Mouse (Mus musculus): ENCODE data around the gene F13a1.

The F13a1 gene

DNA sequence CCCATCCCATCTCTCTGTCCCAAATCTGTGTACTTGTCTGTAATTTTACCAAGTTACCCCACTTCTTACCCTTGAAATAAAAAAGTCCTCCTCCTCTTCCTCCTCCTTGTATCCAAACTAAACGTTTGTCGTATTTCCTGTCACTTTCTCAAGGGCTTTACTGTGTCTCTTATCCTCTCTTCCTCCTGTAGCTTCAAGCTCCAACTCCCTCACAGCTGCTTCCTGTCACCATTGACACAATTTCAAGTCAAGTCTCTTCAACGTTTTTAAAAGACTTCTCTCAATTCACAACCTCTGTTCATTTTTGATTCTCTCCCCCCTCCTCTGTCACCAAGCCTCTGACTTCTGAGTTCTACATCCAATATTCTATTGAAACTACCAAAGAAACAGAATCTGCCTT lies at the start of gene F13a1:
F13a1 (minus strand) TSS at position 119 of the 400 bp plus-strand sequence.
- no peak for DNase-seq (ENCODE audit: low spot score in 2 of 2)

DNA sequence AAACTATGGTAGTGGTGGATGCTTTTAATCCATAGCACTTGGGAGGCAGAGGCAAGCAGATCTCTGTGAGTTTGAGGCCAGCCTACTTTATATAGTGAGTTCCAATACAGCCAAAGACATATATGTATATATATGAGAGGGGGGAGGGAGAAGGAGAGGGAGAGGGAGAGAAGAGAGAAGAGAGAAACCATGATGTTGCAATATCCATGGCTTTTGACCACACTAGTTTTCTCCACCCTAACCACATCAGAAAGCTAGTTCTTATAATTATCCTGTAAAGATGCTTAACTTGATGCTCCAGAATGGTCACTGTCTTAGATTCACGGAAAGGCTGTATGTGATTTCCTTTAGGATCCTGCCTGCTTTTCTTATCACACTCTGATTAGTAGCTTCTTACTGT lies 41.6 kb upstream of the F13a1 start:
- no peak for DNase-seq (ENCODE audit: low spot score in 2 of 2)

DNA sequence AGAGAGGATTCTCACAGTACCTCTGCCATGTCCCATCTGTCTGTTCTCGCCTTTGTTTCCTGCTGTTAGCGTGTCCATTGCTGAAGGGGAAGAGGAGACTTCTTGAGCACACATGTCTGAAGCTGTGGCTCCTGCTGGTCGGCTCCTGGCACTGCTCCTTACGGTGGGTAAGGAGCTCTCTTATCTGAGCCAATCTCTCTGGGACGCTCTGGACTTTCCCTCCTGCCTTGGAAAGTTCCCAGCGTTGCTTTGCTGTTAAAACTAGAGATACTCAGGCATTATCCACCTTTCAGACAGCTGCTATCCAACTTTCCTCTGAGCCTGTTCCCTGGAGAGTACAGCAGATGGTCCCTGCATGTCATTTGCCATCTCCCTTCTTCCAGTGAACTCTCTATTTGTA lies 39.1 kb upstream of the F13a1 start:
- DNase-seq (ENCODE audit: low spot score in 2 of 2): no peak

DNA sequence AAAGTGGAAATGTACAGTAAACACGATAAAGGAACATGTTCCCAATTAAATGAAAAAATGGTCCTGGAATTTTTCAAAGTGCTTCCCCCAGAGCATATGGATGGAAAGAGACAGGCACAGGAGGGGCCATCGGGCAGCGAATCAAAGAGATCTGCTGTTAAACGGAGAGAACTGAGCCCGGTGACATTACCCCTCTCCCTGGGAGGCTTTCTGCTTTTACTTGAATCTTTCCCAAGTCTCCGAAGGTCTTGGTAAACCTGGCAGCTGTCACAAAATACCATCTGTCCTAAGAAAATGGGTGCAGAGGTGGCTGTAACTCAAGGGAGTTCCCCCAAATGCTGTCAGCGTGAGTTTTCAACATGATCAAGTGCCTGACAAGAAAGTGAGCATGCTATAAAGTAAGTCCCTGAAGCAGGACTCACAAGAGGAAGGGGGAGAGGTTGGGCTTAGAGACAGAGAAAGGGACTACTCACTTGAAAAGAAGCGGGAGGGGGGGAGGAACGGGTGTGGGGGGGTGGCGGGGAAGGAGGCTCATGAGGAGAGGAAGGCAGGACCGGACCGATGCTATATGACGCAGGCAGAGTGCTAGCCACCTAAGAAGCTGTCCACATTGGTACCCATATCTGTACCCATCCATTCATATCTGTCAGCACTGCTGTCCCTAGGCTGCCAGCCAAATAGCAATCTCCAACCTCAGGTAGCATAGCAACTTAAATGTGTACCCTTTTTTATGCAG lies 31.6 kb upstream of the F13a1 start:
- no peak for DNase-seq (ENCODE audit: low spot score in 2 of 2)

DNA sequence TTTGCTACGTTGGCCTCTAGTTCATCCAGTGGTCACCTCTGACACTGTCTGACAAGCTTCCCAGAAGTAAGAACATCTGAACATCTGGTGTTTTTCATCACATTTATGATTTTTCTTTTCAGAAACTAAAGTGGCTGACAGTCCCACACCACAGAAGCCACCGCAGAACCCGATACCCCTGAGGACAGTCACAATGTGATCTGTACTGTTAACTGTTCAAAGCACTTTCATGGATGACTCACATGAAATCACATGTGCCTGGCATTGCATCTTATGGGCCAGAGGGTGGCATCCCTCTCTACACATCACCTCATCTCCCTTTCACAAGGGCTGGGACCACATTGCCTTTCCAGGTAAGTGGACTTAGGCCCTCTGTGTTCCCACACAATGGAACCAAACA lies 21.3 kb upstream of the F13a1 start:
- DNase-seq (ENCODE audit: low spot score in 2 of 2): no peak

DNA sequence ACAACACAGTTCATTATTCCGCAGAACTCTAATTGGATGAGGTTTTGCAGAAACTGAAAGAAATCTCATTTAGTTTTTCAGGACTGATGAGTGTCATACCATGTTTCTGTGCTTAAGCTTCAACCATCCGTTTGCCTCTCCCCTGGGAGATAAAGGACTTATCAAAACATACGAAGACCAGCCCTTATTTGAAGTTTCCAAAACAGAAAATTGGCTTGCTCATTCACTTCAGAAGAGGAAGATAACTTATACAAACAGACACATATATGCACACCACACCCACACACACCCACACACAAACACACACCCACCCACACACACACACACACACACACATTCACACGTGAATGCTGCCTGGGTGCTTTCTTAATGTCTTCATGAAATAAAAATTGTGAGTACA lies 20.8 kb upstream of the F13a1 start:
- DNase-seq (ENCODE audit: low spot score in 2 of 2): no peak

DNA sequence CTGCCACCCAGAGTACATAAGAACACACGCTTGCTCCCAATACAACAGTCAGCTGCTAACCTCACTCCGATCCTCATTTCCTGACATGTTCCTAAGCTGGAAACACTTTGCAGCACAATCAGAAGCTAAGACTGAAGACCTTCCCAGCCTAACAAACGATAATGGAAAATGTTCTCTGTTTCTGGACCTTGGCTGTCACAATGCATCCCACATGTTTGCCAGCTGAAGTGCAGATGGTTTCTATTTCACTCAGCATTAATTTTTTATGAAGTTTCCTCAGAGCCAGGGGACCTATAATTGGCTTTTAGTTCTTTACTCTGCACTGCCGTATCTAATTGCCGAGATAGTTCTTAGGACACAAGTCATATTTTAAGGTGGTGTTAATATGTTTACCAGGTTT lies 10.8 kb upstream of the F13a1 start:
- DNase-seq (ENCODE audit: low spot score in 2 of 2): no peak

DNA sequence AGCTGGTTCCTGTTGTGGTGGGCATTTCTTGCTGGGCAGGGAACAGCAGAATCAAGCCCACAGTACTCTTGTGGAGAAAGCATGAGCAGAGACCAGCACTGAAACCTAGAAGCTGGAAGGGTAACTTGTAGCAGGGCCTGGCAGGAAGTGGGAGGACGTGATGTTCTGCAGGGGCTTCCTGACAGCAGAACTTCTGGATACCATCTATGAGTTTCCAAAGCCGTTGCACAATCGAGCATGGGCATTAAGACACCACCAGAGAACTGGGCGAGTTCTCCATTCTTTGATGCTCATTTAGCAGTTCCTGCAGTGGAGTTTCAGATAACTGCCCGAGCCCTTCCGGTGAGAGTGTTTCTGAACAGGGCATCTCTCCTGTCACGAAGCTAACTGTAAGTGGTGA lies 6.6 kb upstream of the F13a1 start:
- no peak for DNase-seq (ENCODE audit: low spot score in 2 of 2)

DNA sequence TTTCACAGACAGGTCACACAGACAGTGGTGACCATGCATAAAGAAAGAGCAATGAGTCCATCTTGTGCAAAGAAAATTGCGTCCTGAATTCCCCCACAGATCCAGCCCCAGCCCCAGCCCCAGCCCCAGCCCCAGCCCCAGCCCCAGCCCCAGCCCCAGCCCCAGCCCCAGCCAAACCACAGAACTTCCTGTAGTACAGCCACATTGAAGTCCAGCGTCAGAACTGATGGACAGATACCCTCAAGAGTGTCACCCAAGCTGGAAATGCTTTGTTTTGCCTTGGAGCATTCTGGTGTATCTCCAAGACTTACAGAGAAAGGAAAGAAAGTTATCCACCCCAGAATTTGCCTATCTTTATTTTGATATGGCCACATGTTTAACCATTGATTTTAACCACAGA lies 413 bp downstream of the F13a1 start:
- DNase-seq (ENCODE audit: low spot score in 2 of 2): no peak

DNA sequence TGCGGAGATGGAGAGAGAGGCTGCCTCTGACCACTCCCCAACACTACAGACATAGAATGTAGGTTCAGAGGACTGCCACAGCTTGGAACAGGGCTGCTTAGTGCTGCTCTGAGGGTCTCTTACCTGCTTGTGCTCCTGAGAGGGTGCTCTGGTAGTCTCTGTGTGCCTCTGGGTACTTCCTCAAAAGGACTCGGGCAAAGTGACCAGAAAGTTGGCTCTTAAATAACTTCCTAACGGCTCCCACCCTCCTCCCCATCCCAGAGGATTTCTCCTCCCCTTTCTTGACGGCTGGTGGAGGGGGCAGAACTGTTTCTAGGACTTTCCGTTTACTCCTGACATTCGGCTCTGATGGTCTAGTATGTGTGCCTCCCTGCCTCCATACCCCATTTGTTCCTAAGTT lies 1.0 kb downstream of the F13a1 start:
- no peak for DNase-seq (ENCODE audit: low spot score in 2 of 2)

DNA sequence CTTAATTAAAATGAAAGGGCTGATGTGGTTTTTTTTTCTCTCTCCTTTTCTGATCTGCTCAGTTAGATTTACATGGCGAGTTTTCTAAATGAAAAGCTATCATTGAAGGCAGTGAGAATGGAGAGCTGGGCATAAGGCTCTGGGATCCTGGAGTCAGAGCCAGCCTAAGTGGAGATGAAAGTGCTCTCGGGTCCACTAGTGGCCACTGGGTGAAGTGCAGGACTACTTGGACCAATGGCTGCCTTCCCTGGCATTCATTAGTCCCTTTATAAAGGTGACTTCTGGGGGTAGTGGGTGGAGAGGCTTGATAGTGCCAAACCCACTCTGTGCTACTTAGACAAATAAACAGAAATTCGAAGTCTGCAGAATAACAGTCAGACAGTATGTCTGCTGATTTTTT lies 5.0 kb downstream of the F13a1 start:
- DNase-seq (ENCODE audit: low spot score in 2 of 2): no peak

DNA sequence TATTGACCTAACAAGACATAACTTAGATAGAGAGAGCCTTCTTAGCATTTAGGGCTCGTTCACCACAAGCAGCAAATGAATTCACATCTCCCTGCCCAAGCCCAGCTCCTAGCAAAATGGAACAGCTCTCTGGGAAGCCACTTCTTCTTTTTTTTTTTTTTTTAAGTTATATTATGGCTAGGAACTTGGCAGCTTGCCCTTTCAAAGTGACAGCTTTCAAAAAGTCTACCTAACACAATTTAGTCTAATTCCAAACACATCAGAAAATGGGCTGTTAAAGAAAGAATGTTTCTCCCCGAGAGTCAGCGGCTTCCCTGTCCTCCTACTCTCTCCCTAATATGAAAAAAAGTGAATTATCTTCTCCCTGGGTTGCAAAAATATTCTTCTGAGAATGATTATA lies 15.3 kb downstream of the F13a1 start:
- DNase-seq (ENCODE audit: low spot score in 2 of 2): no peak

DNA sequence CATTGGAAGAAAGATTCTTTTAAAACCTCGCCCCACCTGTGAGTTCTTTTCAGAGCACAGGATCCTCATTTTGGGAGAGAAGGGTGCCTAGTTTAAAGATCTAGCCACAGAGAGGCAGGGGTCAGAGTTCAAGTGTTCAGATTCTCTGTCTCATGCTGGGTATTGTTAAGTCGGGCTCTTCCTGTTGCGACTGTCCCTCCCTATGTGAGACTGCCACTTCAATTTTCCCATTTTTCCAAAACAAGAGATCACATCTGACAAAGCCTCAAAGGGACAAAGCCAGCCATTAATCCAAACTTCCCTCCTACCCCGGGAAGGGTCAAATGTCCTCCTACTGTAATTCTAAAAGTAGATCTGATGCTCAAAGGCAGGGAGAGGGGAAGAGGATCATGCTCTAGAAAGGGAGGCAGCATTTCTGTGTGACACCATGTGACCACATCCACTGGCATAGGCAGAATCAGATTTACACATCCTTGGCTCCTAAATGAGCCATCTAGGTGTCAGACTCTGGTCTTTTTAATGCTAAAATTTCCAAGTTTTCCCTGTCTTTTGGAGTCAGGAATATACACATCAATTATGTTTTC lies 24.0 kb downstream of the F13a1 start:
- DNase-seq (ENCODE audit: low spot score in 2 of 2): no peak

DNA sequence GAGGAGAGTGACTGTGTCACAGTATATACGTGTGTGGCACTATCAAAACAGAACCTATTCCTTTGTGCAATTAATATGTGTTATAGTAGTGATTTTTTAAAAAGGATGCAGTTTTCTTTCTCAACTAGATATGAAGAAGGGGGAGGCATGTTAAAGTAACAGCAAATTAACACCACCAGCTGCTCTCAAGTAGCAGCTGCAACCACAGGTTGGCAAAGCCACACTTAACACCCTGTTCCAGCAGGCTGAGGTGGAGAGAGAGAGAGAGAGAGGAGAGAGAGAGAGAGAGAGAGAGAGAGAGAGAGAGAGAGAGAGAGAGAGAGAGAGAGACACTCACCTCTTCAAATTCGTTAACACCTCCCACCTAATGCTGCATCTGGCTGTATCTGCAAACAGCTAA lies 28.5 kb downstream of the F13a1 start:
- DNase-seq (ENCODE audit: low spot score in 2 of 2): no peak

DNA sequence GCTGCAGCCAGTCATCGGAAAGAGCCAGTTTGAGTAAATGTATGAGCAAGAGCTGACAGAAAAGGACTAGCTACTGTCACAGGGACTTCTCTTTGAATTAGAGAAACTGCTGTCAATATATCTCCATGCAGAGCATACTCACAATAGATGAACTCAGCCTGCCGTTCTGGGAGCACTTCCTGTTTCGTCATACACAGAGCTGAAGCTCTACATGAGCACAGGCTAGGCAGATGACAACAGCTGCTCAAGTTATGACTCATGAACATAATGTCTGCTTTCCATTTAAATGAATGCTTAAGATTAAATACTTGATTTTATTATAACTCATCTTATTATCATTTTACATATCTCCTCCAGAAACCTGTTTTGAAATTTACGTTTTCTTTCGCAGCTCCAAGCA lies 39.3 kb downstream of the F13a1 start:
- no peak for DNase-seq (ENCODE audit: low spot score in 2 of 2)

DNA sequence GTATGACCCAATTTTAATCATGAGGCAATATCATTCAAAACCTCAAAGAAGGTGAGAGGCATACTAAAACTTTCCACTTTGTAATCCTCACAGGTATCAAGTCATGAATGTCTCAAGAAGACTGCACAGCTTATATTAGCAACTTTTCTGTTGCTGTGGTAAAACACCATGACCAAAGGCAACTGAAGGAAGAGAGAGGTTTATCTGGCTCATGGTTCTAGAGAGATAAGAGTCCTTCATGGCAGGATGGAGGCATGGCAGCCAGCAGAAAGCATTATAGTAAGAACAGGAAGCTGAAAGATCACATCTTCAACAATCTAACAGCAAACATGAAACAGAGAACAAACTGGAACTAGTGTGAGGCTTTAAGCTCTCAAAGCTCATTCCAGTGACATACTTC lies 43.8 kb downstream of the F13a1 start:
- no peak for DNase-seq (ENCODE audit: low spot score in 2 of 2)

DNA sequence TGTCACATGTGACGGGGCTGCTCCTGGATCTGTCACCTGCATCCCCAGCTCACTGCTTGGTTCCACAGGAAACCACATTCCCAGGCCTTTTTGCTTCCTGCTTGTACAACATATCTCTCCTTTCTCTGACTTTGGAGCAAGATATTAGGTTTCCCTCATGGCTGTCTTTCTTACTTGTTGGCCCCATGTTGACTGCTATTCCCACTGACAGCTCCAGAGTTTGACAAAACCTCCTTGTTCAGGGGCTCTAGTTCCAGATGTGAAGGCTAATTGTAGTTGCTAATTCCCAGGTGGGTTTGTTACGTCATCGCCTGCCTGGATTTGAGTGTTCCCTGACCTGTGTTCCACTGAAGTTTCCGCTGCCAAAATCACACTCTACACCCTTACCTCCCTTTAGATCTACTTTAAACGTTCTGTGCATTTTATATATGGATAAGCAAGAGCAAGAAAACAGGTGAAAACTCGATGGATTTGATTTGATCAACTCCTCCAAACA lies 50.8 kb downstream of the F13a1 start:
- no peak for DNase-seq (ENCODE audit: low spot score in 2 of 2)

DNA sequence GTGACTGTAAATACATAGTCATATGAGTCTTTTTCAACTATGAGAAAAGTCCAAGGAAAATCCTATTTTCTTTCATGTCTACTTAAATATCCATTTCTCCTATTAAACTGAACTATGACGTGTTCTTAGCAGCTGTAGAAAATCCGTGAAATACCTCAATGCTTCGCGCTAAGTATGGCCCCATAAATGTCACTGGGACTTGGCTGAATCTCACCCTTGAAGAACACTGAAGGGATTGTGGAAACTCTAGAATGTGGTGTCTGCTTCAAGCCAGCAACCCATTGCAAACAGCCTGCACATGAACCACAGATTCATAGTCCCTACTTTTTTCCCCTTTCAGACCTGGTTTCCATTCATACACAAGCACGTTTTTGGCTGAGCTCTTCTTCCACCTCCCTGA lies 56.5 kb downstream of the F13a1 start:
- DNase-seq (ENCODE audit: low spot score in 2 of 2): no peak

DNA sequence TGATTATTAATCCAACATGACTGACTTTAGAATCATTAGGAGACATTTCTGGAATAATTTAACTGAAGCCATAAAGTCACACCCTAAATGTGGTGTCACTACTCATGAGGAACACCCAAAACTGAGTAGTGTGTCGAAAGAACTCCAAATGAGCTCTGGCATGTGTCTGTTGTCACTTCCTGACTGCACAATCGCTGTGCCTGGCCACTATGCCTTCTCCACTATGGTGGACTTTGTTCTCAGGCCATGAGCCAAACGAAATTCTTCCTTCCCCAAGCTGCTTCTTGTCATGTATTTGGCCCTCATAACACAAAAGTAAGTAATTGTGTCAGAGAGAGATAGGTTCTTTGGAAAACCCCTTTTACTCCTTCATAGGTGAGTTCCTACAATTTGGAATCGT lies 61.7 kb downstream of the F13a1 start:
- no peak for DNase-seq (ENCODE audit: low spot score in 2 of 2)

DNA sequence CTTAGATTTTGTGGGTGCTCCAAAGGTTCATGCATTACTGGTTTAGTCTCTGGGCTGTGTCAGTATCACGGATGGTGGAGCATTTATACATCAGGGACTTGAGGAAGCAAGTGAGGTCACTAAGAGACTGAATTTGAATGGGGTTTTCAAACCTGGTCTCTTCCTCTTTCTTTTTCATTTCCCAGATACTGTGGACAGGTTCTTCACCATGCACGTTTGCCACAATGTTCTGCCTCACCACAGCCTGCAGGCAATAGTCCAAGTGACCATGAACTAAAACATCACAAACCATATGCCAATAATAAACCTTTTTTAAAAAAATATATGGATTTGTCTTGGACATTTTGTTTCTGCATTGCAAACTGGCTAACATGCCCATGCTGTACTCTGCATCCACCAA lies 77.0 kb downstream of the F13a1 start:
- DNase-seq (ENCODE audit: low spot score in 2 of 2): no peak

DNA sequence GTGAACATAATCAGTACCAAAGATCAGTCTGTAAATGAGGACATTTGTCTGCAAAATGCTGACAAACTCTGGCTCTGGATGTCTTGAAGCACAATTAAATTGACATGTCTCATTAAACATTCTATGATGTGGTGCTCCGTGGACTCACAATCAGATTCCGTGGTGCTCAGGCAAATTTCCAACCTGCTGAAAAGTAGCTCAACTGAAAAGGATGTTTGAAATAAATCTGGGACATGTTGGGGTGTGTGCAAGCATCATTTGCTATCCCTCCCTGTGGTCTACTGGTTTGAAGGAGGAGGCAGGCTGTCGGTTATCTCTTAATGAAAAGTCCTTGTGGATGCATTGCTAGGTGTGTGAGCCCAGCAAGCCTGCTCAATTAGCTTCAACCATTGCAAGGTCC lies 77.8 kb downstream of the F13a1 start:
- DNase-seq (ENCODE audit: low spot score in 2 of 2): no peak

DNA sequence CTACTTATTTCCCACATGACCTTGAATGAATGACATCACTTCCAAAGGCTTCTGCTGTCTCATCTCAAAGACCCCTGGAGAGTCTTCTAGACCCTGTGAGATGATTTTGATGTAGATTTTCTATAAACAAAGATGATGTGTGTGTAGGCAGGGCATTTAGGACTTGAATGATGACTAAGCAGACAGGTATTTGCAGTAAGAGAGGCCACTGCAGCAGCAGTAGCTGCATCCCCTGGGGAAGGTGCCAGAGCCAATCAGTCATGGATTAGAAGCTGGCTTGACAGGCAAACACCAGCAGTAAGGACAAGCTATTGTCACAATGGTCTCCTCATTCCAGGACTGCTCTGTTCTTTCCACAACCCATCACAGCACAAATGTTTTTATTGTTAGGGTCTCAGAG lies 87.1 kb downstream of the F13a1 start:
- DNase-seq (ENCODE audit: low spot score in 2 of 2): no peak

DNA sequence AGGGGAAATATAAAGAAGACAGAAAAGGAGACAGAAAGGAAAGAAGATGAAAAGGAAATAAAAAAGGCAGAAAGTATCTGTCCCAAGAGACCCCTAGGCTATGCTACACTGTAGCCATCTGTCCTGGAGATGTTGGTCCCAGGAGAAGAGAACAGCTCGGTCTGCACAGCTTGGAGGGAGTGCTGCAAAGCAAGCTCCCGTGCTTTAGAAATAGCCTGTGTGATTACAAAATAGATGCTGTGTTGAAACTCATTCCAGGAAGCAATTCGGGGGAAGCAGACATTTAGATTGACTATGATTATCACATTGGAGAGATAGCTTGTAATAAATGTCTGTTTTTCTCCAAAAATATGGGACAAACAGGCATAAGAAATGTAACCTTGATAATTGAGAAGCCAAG lies 91.0 kb downstream of the F13a1 start:
- no peak for DNase-seq (ENCODE audit: low spot score in 2 of 2)

DNA sequence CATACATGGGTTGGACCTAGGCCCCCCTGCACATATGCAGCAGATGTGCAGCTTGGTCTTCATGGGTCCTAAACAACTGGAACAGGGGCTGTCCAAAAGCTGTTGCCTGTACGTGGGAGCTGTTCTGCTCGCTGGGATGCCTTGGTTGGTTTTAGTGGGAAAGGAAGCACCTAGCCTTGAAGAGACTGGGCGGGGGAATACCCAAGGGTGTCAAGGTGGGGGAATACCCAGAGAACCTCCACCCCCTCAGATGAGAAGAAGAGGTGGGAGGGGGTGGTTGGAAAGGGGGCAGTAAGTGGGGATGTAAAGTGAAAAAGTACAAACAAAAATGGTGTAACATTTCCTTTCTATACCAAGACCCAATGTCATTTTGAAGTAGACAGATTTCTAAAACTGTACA lies 95.1 kb downstream of the F13a1 start:
- no peak for DNase-seq (ENCODE audit: low spot score in 2 of 2)

Measured in frontal cortex, postnatal 25 days (tissue).